Mouse (Mus musculus) spleen, adult 12 weeks (tissue): ENCODE data around the gene Pdcd11.

Experiments
- DNase-seq: peaks from one replicate; pipeline ENCODE4 v3.0.0; 2022; ENCODE audit warnings: low spot score

Gene Pdcd11

GRCm38 (mm10) chr19:47168793-47169412 is 78.3 kb downstream of the Pdcd11 start:
- DNase-seq = peak; percentile 62

GRCm38 (mm10) chr19:47174515-47174914 is 83.9 kb downstream of the Pdcd11 start:
- no peak for DNase-seq

- DNase-seq = no peak
These were observed 84.9 kb downstream of the Pdcd11 start for GRCm38 (mm10) chr19:47175472-47175871.

- no peak for DNase-seq
These were observed 86.4 kb downstream of the Pdcd11 start for GRCm38 (mm10) chr19:47176916-47177505.

- no peak for DNase-seq
These were observed 87.4 kb downstream of the Pdcd11 start for GRCm38 (mm10) chr19:47178001-47178400.

- no peak for DNase-seq
These were observed 88.1 kb downstream of the Pdcd11 start, which contains the start of gene Neurl1a for GRCm38 (mm10) chr19:47178431-47179271. Gene Neurl1a, plus strand, starts transcription at chr19:47178820.

GRCm38 (mm10) chr19:47179272-47179809 is 88.8 kb downstream of the Pdcd11 start:
- no peak for DNase-seq

- DNase-seq = no peak
These were observed 89.4 kb downstream of the Pdcd11 start for GRCm38 (mm10) chr19:47180011-47180410.
